In the genomic region with DNA sequence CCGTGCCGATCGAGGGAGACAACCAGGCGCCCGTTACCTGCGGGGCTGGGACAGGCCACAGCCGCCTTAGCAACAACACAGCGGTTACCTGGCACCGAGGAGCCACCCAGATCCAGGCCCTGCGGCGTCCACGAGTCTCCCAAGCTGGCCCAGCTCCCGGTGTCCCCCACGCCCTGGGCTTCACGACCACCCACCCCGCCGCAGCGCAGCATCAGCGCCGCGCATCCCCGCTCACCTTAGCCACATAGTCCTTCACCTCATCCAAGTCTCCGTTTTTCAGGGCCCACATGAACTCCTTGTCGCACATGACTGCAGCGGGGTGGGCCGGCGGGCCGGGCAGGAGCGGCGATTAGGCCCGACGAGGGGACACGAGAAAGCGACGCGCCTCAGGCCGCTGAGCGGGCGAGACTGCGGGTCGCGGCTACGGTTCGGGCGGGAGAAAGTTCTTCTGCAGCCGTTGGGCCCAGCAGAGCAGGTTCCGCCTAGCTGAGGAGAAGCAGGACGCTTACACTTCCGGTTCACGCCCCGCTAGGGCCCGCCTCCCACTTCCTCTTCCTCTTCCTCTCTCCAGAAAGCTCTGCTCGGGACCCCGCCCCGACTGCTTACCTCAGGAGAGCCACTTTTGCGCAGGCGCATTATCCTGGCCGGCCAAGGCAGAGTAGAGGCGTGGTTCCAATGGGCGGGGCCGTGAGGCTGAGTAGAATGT, we compare ENCODE assay signal across 8 mouse cellular contexts. TPM values are rescaled to one million over a fixed set of nuclear protein-coding genes. Genes with fewer than 3 reads are reported as not detected.
DNase-seq lines count a peak whose midpoint lies in the region; ATAC-seq lines count a peak whose summit lies in the region.

A gene (minus strand): TSS at position 585 of the 706 bp plus-strand sequence.

- peak within 1 kb of the TSS; percentile 91 for H3K9ac ChIP-seq in hindbrain, embryonic 12.5 days

- peak; percentile 100 for ATAC-seq in hindbrain, embryonic 12.5 days (ENCODE audit: low FRiP score)

- H3K4me1 ChIP-seq in hindbrain, embryonic 12.5 days: peaks cover 11% of the 10 kb centered on the region

- peak within 1 kb of the TSS; percentile 81 for H3K27ac ChIP-seq in hindbrain, embryonic 12.5 days

- no peaks in the 10 kb centered on the region for H3K27me3 ChIP-seq in hindbrain, embryonic 12.5 days

- peak within 1 kb of the TSS; percentile 60 for H3K4me2 ChIP-seq in hindbrain, embryonic 12.5 days (replicated peaks)

- no peaks in the 10 kb centered on the region for H3K36me3 ChIP-seq in hindbrain, embryonic 12.5 days

- H3K4me3 ChIP-seq in hindbrain, embryonic 12.5 days: peak within 1 kb of the TSS; percentile 95

- no peaks in the 10 kb centered on the region for H3K9me3 ChIP-seq in hindbrain, embryonic 12.5 days (replicated peaks)

- DNase-seq in NIH3T3 (ENCODE audit: low read depth): peak; percentile 100
- peak; percentile 98 to 99 for DNase-seq in cerebellum, postnatal 10 days
- peak; percentile 96 to 97 for DNase-seq in frontal cortex, postnatal 10 days (ENCODE audit: low spot score in 2 of 2)
- peak; percentile 95 to 98 for DNase-seq in layer of hippocampus, postnatal 14 days (ENCODE audit: low spot score in 2 of 2)
- DNase-seq in lung, postnatal 14 days: peak; percentile 99
- DNase-seq in retina, adult 2 months (ENCODE audit: low read depth, low spot score): peak; percentile 95
- DNase-seq in thymus, postnatal 36 days: peak; percentile 96 to 97

- under 1% methylated on average over 61 of the region's 61 CpGs for WGBS in hindbrain, embryonic 12.5 days

RNA-seq across cellular contexts. Expression of the gene that starts here (rescaled TPM):
- 171 and 183 TPM in 2 replicates for polyA plus RNA-seq in hindbrain, embryonic 12.5 days (2016; fragmentation: Nextera tagmentation; extraction: Ambion mirVana)
- total RNA-seq in layer of hippocampus, postnatal 14 days (2021): 100 to 1,000 TPM; 280 to 291 TPM

Comparison
In these comparisons a context has a peak if more than half of its experiments do, and no peak if none do; other contexts are left out.
1. Peak in every context shown above with its lines: DNase-seq, ATAC-seq, H3K4me3 ChIP-seq and H3K27ac ChIP-seq.